Mouse (Mus musculus) WW6 (cell line): ENCODE measurements at regions not wholly inside any gene's neighbourhood (a gene's known extent, or its start where the extent isn't known, plus 50 kb on each side); places are given as distances from the start of the nearest gene placed in this dataset.
"Not testable (repeated sequence)": the region's sequence is repeated elsewhere in the genome, so short reads cannot be mapped to it uniquely, and the experiment has no call there.

Experiments used
- DNase-seq: peaks from one replicate; pipeline ENCODE4 v3.0.0-alpha.2; 2013; ENCODE audit warnings: low read depth, low spot score

- DNase-seq, result no peak
Observed at GRCm38 (mm10) chr9:85637274-85637673, 111.9 kb downstream of the Ibtk start.

DNA sequence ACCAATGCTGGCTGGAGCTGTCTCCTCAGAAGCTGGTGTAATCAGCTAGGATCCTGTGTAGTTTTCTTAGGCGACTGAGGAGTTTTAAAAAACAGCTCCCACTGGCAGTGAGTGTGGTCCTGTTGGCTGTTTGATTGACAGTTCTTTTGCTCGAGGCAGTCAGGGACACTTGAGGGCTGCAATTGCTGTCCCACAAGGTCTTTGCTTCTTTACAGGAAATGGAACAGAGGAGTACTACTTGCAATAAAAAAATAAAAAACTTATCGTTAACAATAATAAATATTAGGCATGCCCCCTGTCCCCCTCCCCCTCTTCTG is 113.0 kb downstream of the Ibtk start:
- no peak for DNase-seq

GRCm38 (mm10) chr9:85635438-85636130 is 113.5 kb downstream of the Ibtk start:
- DNase-seq, result no peak

DNA sequence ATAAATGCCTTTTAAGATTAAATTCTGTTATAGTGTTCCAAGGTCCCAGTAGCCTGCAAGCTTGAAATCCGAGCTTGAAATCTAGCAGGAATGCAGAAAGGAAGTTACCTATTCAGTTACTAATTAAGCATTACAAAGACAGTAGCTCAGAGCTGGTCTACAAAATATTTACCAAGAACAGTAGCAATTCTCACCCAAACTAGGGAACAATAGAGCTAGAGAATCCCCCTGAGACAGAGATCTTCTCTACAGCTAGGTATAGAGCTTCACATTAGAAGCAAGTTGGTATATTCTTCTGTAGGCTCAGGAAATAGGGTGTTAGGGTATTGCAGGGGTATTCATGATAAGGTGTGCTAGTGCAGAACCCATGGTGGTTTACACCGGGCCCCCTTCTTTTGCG is 114.3 kb downstream of the Ibtk start:
- DNase-seq, result not testable (repeated sequence)

DNA sequence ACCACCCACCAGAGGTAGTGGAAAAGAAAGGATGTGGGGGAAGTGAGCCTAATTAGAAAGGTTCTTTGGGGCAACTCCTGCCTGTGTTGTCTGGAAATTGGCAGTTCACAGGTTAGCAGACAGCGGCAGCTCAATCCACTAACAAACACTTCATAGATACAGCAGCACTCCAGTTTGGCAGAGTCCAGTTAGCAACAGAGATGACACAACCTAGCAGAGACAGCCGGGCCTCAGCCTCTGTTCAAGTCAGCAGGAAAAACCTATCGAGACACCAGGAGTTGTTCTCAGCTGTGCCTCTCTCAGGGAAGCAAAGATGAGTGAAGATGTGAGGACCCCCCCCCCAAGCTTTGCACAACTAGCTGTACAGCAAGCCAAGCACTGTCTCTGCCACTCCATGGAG is 131.2 kb downstream of the Ibtk start:
- no peak for DNase-seq

- DNase-seq, result no peak
Observed at GRCm38 (mm10) chr9:85617177-85617777, 131.9 kb downstream of the Ibtk start.

GRCm38 (mm10) chr9:85616266-85616869 is 132.8 kb downstream of the Ibtk start:
- no peak for DNase-seq

DNA sequence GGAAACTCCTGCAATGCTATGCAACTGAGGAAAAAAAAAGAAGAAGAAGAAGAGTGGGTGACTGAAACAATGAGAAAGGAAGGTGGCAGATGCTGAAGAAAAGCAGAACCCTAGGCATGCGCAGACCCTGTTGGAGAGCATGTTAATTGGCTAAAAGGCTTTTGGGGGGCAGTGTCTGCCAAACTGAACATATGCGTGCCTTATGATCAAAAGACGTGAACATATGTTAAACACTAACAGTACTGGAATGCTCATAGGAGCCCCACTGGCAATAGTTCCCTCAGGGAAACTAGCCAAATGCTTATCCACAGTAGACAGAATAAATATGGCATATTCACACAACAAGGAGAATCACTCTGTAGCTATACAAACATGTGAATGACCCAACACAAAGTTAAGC is 140.0 kb downstream of the Ibtk start:
- DNase-seq, result no peak

DNA sequence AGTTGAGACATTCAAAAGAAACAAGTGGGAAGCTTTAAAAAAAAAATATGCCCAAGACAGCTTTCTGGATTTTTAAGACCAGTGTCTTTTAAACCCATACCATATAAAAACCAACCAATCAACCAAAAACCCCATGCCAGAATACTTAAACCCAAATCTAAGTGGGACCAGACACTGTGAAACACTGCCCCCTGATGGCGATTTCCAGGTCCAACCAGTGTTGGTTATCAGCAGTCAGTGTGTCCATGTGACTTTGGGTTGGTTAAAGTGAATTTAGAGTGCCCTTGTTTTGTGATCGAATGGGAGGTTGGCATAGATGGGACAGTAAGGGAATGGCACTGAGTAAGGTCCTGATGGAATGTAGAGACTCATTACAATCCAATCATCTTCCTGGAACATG is 152.2 kb downstream of the Ibtk start:
- DNase-seq, result no peak

DNA sequence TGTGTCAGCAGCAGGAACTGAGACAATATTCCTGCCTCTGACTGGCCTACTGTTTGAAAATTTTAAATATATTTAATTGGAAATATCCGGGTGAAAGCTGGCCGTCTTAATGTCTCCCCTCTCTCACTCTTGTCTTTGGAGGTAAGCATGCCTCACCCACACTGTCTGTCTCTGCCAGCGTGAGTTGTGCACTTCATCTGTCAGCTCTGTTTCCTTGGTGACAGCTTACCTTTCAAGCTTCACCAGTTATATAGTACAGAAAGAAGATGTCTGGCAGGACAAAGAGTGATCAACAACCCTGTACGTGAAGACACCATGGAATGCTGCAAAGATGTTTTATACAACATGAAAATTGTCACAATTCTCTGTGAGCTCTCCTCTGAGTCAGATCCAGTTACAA is 155.3 kb downstream of the Ibtk start:
- no peak for DNase-seq

DNA sequence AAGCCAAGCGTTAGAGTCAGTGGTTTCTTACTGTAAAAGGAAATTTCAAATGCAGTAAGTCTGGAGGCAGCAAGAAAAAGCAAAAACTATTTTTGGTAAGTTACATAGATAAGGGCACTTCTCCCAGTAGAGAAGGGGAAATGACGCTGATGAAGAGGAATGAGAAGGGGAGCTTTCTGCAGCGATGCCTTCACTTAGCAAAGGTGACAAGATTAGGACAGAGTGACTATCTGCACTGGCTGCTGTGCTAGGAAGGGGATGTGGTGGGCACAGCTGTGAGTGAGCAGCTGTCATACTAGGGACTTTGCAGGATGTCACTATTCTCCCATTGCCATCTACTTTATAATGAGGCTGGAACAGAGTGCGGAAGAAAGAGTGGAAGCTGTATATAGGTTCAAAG is 156.5 kb downstream of the Ibtk start:
- no peak for DNase-seq

- DNase-seq, result no peak
Observed at GRCm38 (mm10) chr9:85589210-85589609, 159.9 kb downstream of the Ibtk start.

GRCm38 (mm10) chr9:85588077-85588476 is 161.1 kb downstream of the Ibtk start:
- DNase-seq, result peak; percentile 4

GRCm38 (mm10) chr9:85581028-85581595 is 168.0 kb downstream of the Ibtk start:
- DNase-seq, result no peak

DNA sequence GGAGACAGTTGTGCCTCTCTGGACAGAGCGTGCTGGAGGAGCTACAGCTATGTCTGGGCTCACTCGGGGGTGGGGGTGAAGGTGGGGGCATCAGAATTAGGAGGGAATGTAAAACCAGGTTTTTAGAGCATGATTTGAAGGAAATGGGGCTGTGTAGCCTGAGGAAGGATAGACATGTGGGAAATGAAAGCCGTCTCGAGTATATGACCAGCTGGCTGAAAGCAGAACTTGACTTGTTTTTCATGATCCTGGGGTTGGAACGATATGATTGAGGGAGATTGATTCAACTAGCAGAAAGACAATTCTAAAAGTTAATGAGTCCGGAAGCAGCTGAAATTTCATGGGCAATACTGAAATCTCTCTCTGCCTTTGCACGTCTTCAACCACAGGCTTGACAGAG is 171.3 kb downstream of the Ibtk start:
- no peak for DNase-seq

DNA sequence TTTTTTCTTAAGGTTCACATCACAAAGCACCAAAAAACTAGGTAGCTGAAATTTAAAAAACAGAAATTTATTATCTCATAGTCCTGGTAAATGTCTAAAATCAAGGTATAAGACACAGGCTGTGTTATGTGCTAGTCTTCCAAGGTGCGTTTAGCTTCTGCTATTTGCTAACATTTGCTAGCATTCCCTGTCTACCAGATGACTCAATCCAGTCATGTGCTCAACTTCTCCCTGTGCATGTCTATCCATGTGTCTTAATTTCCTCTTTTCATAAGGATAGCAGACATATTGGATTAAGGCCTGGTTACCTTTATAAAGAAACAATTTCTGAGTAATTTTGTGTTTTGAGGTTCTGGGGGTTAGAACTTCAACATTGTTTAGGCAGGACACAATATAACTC is 171.8 kb downstream of the Ibtk start:
- no peak for DNase-seq

- DNase-seq, result no peak
Observed at GRCm38 (mm10) chr9:85568877-85569276, 180.3 kb downstream of the Ibtk start.

GRCm38 (mm10) chr9:85551871-85552270 is 197.3 kb downstream of the Ibtk start:
- no peak for DNase-seq

- no peak for DNase-seq
Observed at GRCm38 (mm10) chr9:85550455-85550854, 198.7 kb downstream of the Ibtk start.

DNA sequence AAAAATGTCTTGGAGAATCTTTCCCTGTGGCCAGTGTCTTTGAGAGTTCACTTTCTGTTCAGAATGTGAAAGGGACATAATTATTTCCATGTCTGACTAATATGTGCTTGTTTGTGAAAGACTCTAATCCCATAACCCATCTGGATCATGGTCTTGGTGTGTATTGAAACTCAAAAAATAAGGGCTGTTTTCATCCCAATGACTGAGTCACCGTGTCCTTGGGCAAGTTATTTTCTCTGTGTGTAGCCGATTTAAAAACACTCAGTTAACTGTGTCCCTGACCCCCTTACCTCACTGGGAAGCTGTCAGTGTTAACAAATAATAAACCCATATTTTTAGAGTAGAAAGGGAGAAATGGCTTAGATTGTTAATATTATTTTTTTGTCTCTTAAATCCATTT is 202.9 kb downstream of the Ibtk start:
- no peak for DNase-seq

- DNase-seq, result no peak
Observed at GRCm38 (mm10) chr9:85545566-85545965, 203.6 kb downstream of the Ibtk start.

DNA sequence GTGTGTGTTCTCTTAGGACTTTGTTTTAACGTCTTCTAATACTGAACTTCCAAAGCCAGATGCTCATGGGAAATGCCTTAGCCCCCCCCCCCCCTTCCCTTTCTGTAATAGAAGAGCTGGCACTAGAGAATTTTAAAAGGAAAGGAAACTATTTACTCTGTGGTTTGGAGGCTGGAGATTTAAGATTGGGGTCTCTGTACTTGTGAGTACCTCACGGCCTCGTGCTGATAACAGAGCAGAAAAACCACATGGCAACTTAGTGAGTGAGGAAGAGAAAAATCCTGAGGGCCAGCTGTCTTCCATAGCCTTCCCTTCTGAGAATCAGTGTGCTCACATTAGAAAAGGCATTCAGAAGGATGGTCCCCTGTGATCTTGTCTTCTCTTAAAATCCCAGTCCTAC is 210.6 kb downstream of the Ibtk start:
- no peak for DNase-seq

GRCm38 (mm10) chr9:85528421-85528820 is 201.3 kb upstream of the Tent5a start:
- DNase-seq, result no peak
